Mouse (Mus musculus) bone marrow, adult 2 months (tissue): Measurements from ENCODE around the gene Klf2.

Source experiments
- CTCF ChIP-seq: fragments of 200-500 bp; IDR thresholded peaks from 2 replicates; pipeline ENCODE4 v1.5.1; 2011; ENCODE audit warnings: low read length, control low read depth; ENCODE audit not compliant: control insufficient read depth, insufficient read depth
- POLR2A ChIP-seq: fragments of 200-500 bp; IDR thresholded peaks from 2 replicates; pipeline ENCODE4 v1.6.1; 2011; ENCODE audit warnings: low read depth, mild to moderate bottlenecking, control low read depth, low read length, borderline replicate concordance; ENCODE audit not compliant: control insufficient read depth

DNA sequence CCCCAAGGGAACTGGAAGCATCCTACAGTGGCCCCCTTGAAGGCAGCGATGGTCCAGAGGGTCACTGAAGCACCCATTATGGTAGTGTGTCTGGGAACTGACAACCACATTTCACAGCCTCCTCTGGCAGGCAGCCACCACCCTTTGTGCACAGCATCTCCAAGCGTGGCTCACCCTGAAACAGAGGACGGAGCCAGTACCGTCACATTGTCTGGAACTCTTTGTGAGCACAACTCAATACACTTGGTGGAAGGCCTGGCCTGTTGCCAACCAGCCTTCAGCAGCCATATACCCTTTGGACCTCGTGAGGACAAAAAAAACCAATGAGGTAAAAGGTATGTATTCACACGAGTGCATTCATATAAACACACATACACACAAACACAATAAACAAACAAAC lies 10.6 kb upstream of the Klf2 start:
- TF ChIP-seq CTCF (no peak), POLR2A (no peak)
